Mouse (Mus musculus) neural tube, embryonic 12.5 days (tissue): ENCODE results near the gene Chmp4b. TPM values are rescaled to one million over a fixed set of nuclear protein-coding genes. Genes with fewer than 3 reads are reported as not detected.
A peak's percentile ranks its signal among the peaks of the same experiment; 100 is the strongest.

ENCODE experiments used
- ATAC-seq: fragments of 200-750 bp; cut with Nextera tagmentation; 2 replicates; pipeline ENCODE4 v1.8.0; 2017; ENCODE audit warnings: low read depth, mild to moderate bottlenecking, moderate TSS enrichment, moderate library complexity; ENCODE audit not compliant: low FRiP score
- H3K27ac ChIP-seq: fragments of 300-500 bp; sonication (generic); 2 replicates; pipeline ENCODE4 v1.5.1; 2016
- H3K27me3 ChIP-seq: fragments of 300-500 bp; sonication (generic); replicated peaks from 2 replicates; pipeline ENCODE4 v1.6.1; 2016; ENCODE audit warnings: mild to moderate bottlenecking
- H3K36me3 ChIP-seq: fragments of 300-500 bp; sonication (generic); 2 replicates; pipeline ENCODE4 v1.6.1; 2016; ENCODE audit warnings: mild to moderate bottlenecking
- H3K4me1 ChIP-seq: fragments of 300-500 bp; sonication (generic); 2 replicates; pipeline ENCODE4 v1.6.1; 2016
- H3K4me2 ChIP-seq: fragments of 300-500 bp; sonication (generic); replicated peaks from 2 replicates; pipeline ENCODE4 v1.6.1; 2016; ENCODE audit warnings: mild to moderate bottlenecking
- H3K4me3 ChIP-seq: fragments of 300-500 bp; sonication (generic); 2 replicates; pipeline ENCODE4 v1.5.1; 2016
- H3K9ac ChIP-seq: fragments of 300-500 bp; sonication (generic); 2 replicates; pipeline ENCODE4 v1.6.1; 2016; ENCODE audit warnings: mild to moderate bottlenecking
- H3K9me3 ChIP-seq: fragments of 300-500 bp; sonication (generic); 2 replicates; pipeline ENCODE4 v1.6.1; 2016; ENCODE audit warnings: mild to moderate bottlenecking
- WGBS: fragments of 180-500 bp; shearing (Covaris S2); methylation state at CpG from one replicate; pipeline ENCODE4 v1.1.7; 2016; 5-methylcytosine and 5-hydroxymethylcytosine counted together
- polyA plus RNA-seq: library from polyadenylated mRNA; unstranded; fragments of >200 nt; fragmentation: Nextera tagmentation; extraction: Ambion mirVana; gene quantifications from 2 replicates; pipeline ENCODE4 v1.2.1, GENCODE M21; 2016

Chmp4b gene
- polyA plus RNA-seq, 1 experiment from 2014 or later = 21.8 TPM

- Histone ChIP-seq H3K4me2 (no peak overlapping the region), H3K36me3 (peaks cover 55% of the 10 kb centered on the region), H3K4me3 (no peak overlapping the region), H3K27me3 (no peaks in the 10 kb centered on the region), H3K9me3 (no peaks in the 10 kb centered on the region), H3K9ac (no peak overlapping the region), H3K27ac (no peak overlapping the region), H3K4me1 (no peaks in the 10 kb centered on the region)
- 82% methylated on average over 11 of the region's 11 CpGs for WGBS
- no peak for ATAC-seq
Observed at GRCm38 (mm10) chr2:154693186-154693940, 41.9 kb downstream of the Chmp4b start.

GRCm38 (mm10) chr2:154693941-154694256 is 42.4 kb downstream of the Chmp4b start:
- H3K4me3 ChIP-seq = no peak overlapping the region
- WGBS = 93% methylated on average over 12 of the region's 12 CpGs
- no peak for ATAC-seq
- no peaks in the 10 kb centered on the region for H3K27me3 ChIP-seq
- peaks cover 59% of the 10 kb centered on the region for H3K36me3 ChIP-seq
- H3K9ac ChIP-seq = no peak overlapping the region
- no peaks in the 10 kb centered on the region for H3K9me3 ChIP-seq
- H3K4me1 ChIP-seq = no peaks in the 10 kb centered on the region
- H3K4me2 ChIP-seq = no peak overlapping the region
- no peak overlapping the region for H3K27ac ChIP-seq

- Histone ChIP-seq H3K4me2 (no peak overlapping the region), H3K27me3 (no peaks in the 10 kb centered on the region), H3K36me3 (peaks cover 57% of the 10 kb centered on the region), H3K9ac (no peak overlapping the region), H3K9me3 (no peaks in the 10 kb centered on the region), H3K4me3 (no peak overlapping the region), H3K27ac (no peak overlapping the region), H3K4me1 (no peaks in the 10 kb centered on the region)
- no peak for ATAC-seq
- 82% methylated on average over 8 of the region's 8 CpGs for WGBS
Observed at GRCm38 (mm10) chr2:154695690-154696089, 44.2 kb downstream of the Chmp4b start.

GRCm38 (mm10) chr2:154696660-154697059 is 45.2 kb downstream of the Chmp4b start:
- H3K4me3 ChIP-seq = no peak overlapping the region
- peaks cover 51% of the 10 kb centered on the region for H3K36me3 ChIP-seq
- no peak for ATAC-seq
- H3K9ac ChIP-seq = no peak overlapping the region
- H3K4me1 ChIP-seq = no peaks in the 10 kb centered on the region
- WGBS = 72% methylated on average over 3 of the region's 3 CpGs
- no peak overlapping the region for H3K27ac ChIP-seq
- no peaks in the 10 kb centered on the region for H3K27me3 ChIP-seq
- H3K9me3 ChIP-seq = no peaks in the 10 kb centered on the region
- H3K4me2 ChIP-seq = no peak overlapping the region

GRCm38 (mm10) chr2:154699360-154699759 is 47.9 kb downstream of the Chmp4b start:
- Histone ChIP-seq H3K4me3 (no peak overlapping the region), H3K9ac (no peak overlapping the region), H3K4me1 (0 out of 2 replicates have a peak, but pooled peaks cover 4% of the 10 kb centered on the region), H3K4me2 (no peak overlapping the region), H3K9me3 (no peaks in the 10 kb centered on the region), H3K27ac (no peak overlapping the region), H3K36me3 (peaks cover 26% of the 10 kb centered on the region), H3K27me3 (no peaks in the 10 kb centered on the region)
- WGBS = 93% methylated on average over 4 of the region's 4 CpGs
- ATAC-seq = no peak

GRCm38 (mm10) chr2:154700177-154700576 is 48.7 kb downstream of the Chmp4b start:
- H3K4me2 ChIP-seq = no peak overlapping the region
- WGBS = 83% methylated on average over 2 of the region's 2 CpGs
- H3K4me1 ChIP-seq = 0 out of 2 replicates have a peak, but pooled peaks cover 4% of the 10 kb centered on the region
- H3K27me3 ChIP-seq = no peaks in the 10 kb centered on the region
- no peak overlapping the region for H3K4me3 ChIP-seq
- no peak overlapping the region for H3K27ac ChIP-seq
- no peak for ATAC-seq
- no peaks in the 10 kb centered on the region for H3K9me3 ChIP-seq
- H3K9ac ChIP-seq = no peak overlapping the region
- H3K36me3 ChIP-seq = peaks cover 18% of the 10 kb centered on the region

GRCm38 (mm10) chr2:154702637-154703315 is 51.3 kb downstream of the Chmp4b start:
- Histone ChIP-seq H3K36me3 (peaks cover 12% of the 10 kb centered on the region), H3K4me3 (no peak overlapping the region), H3K4me2 (peak overlapping the region; percentile 46), H3K27ac (no peak overlapping the region), H3K9ac (peak overlapping the region; percentile 26; the same call in 1 of the 2 replicates), H3K4me1 (0 out of 2 replicates have a peak, but pooled peaks cover 4% of the 10 kb centered on the region), H3K27me3 (no peaks in the 10 kb centered on the region), H3K9me3 (no peaks in the 10 kb centered on the region)
- ATAC-seq = peak; percentile 50
- 5% methylated on average over 17 of the region's 17 CpGs for WGBS

GRCm38 (mm10) chr2:154706526-154707280 is 55.2 kb downstream of the Chmp4b start:
- WGBS = 61% methylated on average over 11 of the region's 11 CpGs
- H3K9me3 ChIP-seq = no peaks in the 10 kb centered on the region
- H3K4me3 ChIP-seq = no peak overlapping the region
- H3K27ac ChIP-seq = no peak overlapping the region
- H3K36me3 ChIP-seq = no peaks in the 10 kb centered on the region
- no peak overlapping the region for H3K4me2 ChIP-seq
- 0 out of 2 replicates have a peak, but pooled peaks cover 4% of the 10 kb centered on the region for H3K4me1 ChIP-seq
- no peaks in the 10 kb centered on the region for H3K27me3 ChIP-seq
- no peak for ATAC-seq
- no peak overlapping the region for H3K9ac ChIP-seq

- WGBS = 84% methylated on average over 7 of the region's 7 CpGs
- ATAC-seq = no peak
- no peaks in the 10 kb centered on the region for H3K36me3 ChIP-seq
- 0 out of 2 replicates have a peak, but pooled peaks cover 4% of the 10 kb centered on the region for H3K4me1 ChIP-seq
- no peaks in the 10 kb centered on the region for H3K9me3 ChIP-seq
- no peaks in the 10 kb centered on the region for H3K27me3 ChIP-seq
- no peak overlapping the region for H3K4me2 ChIP-seq
- no peak overlapping the region for H3K9ac ChIP-seq
- no peak overlapping the region for H3K27ac ChIP-seq
- H3K4me3 ChIP-seq = no peak overlapping the region
Observed at GRCm38 (mm10) chr2:154707284-154707683, 55.8 kb downstream of the Chmp4b start.

- no peaks in the 10 kb centered on the region for H3K27me3 ChIP-seq
- no peak overlapping the region for H3K4me2 ChIP-seq
- no peak overlapping the region for H3K27ac ChIP-seq
- no peak overlapping the region for H3K4me3 ChIP-seq
- no peak for ATAC-seq
- 65% methylated on average over 7 of the region's 7 CpGs for WGBS
- no peaks in the 10 kb centered on the region for H3K4me1 ChIP-seq
- H3K9me3 ChIP-seq = no peaks in the 10 kb centered on the region
- H3K9ac ChIP-seq = no peak overlapping the region
- H3K36me3 ChIP-seq = no peaks in the 10 kb centered on the region
Observed at GRCm38 (mm10) chr2:154707830-154708385, 56.4 kb downstream of the Chmp4b start.

GRCm38 (mm10) chr2:154711701-154712100 is 60.2 kb downstream of the Chmp4b start:
- H3K4me1 ChIP-seq = no peaks in the 10 kb centered on the region
- no peak overlapping the region for H3K4me3 ChIP-seq
- WGBS = 42% methylated on average over 3 of the region's 3 CpGs
- no peak overlapping the region for H3K27ac ChIP-seq
- H3K36me3 ChIP-seq = no peaks in the 10 kb centered on the region
- no peak overlapping the region for H3K9ac ChIP-seq
- no peaks in the 10 kb centered on the region for H3K9me3 ChIP-seq
- ATAC-seq = no peak
- no peaks in the 10 kb centered on the region for H3K27me3 ChIP-seq
- no peak overlapping the region for H3K4me2 ChIP-seq

- Histone ChIP-seq H3K9me3 (no peaks in the 10 kb centered on the region), H3K4me1 (no peaks in the 10 kb centered on the region), H3K36me3 (no peaks in the 10 kb centered on the region), H3K27ac (no peak overlapping the region), H3K9ac (no peak overlapping the region), H3K4me3 (no peak overlapping the region), H3K27me3 (no peaks in the 10 kb centered on the region), H3K4me2 (no peak overlapping the region)
- ATAC-seq = no peak
- WGBS = 46% methylated on average over 5 of the region's 5 CpGs
Observed at GRCm38 (mm10) chr2:154712271-154712677, 60.8 kb downstream of the Chmp4b start.
